Mouse (Mus musculus) liver, adult (tissue): ENCODE measurements around the gene Vps8.
A peak's percentile ranks its signal among the peaks of the same experiment; 100 is the strongest.

Source experiments
- GATA4 ChIP-seq: IDR thresholded peaks from 2 replicates; pipeline ENCODE4 v1.6.1; 2014; ENCODE audit warnings: mild to moderate bottlenecking, low read length; ENCODE audit not compliant: insufficient replicate concordance

The Vps8 gene

DNA sequence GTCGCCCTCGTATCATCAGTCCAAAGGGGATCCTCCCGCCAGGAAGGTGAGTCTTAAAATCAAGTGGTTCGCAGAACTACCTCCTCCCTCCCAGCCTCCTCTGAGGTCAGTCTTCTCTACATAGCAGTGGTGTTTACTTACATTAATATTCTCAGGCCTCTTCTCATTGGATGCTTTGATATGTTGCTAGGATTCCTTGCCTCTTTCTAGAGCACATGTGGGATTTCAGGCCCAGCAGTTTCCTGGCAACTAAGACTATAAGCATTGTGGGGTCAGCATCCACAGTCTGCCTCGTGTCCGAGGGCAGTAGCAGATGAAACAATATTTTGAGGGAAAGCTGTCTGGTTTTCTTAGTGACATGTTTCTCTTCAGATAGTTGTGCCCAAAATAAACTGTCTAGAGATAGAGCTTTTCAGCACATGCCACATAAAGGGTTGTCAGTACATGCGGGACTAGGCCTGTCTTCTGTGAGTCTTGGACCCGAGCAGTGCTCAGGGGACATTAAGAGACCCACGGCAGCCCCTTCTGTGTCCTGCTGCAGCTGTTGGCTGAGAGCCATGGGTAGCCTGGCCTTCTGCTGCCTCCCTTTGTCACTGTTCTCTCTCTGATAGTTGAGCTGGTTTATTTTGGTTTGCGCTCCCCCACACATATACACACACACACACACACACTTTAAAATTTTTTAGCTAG, 185.4 kb downstream of the Vps8 start:
- TF ChIP-seq GATA4 = no peak

DNA sequence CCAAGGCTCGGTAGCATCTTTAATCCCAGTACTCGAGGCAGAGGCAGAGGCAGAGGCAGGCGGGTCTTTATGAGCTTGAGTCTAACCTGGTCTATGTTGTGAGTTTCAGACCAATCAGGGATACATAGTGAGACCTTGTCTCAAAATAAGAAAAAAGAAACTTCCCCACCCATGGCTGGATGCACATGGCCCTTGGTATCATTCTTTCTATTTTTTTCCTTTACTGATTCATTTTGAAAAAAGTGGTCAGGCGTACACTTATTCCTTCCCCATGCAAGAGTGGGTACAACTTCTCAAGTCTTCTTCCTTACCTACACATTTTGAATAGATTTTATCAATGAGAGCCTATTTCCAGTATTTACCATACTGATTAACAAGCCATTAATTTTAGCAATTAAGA, 187.6 kb downstream of the Vps8 start:
- TF ChIP-seq GATA4 = no peak

DNA sequence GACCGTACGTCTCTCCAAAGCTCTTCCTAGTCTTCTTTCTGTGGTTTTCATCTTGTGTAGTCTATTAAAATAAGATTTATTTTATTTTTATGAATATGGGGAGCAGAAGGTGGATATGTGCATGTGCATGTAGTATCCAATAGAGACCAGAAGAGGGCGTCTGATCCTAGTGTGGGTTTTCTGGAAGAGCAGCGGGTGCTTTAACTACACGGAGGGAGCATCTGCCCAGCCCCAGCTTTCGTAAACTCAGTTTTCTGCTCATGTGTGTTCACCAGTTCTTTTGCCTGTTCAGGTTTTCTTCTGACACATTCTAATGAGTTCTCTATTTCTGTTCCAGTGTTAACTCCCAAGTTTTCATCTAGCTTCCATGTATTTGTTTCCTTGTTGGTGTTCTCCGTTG, 192.9 kb downstream of the Vps8 start:
- no peak for TF ChIP-seq GATA4

DNA sequence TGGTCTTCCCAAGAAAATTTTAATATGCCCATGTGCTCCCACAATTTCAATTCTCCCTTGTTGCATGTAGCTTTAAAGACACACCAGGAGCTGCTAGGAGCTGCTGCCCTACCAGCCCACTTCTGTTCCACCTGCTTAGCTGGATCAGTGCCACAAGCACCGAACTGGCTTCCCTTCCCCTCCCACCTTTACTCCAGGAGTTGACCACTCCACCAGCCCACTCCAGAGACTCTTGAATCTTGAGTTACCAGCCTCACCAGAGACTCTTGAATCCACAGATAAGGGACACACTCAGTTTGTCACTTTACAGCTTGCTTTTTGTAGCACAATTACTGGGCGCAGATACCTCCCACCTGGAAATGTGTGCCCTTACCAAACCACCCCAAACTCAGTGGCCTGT, 197.7 kb downstream of the Vps8 start:
- TF ChIP-seq GATA4 = no peak

DNA sequence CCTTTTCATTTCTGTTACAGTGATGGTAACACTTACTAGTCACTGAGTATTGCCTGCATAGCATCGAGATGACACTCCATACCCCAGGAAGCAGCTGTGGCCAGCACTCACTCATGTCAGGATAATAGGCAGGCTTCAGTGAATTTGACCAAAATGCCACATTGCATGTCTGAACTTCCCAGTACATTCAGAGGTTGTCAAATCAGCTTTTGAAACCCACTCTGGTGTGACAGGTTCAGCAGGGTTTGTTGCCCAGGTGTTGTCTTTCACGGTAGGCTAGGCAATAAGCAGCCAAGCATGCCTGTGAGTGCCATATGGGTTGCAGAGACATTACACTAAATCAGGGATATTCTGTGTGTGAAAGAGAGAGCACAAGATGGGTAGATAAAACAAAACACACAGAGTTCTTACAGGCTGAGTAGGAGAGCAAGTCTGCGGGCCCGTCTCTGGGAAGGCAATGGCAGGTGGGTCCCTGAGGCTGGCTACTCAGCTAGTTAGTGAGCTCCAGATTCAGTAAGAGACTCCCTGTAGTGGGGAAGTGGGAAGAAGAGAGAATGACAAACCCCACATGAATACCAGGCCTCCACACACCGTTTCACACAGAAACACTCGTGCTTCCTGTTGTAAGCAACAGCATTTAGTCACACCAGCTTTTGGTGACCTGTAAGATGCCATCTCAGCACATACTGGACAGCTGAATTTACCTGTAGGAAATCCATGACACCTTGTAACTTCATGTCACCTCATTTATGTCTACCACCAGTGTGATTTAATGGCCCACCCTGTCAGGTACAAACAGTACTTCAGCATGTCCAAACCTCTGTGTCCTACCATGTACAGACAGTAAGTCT, 203.1 kb downstream of the Vps8 start:
- TF ChIP-seq GATA4 = no peak

DNA sequence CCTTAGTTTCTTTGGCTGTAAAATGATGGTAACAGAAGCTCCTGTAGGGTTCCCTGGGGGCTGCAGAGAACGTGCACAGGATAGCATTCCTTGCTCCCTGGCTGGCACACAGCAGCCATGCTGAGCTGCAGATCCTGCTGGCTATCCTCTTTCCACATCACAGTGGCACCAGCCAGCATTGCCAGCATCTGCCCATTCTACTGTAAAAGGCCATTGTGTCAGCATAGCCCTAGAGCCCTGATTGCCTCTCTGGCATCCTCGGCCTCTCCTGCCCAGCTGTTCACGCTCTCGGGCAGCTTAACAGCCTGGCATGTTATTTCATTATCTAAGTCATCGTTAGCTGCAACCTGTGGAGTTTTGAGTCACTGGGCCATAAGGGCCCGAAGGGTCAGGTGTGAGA, 204.3 kb downstream of the Vps8 start:
- TF ChIP-seq GATA4 = no peak

DNA sequence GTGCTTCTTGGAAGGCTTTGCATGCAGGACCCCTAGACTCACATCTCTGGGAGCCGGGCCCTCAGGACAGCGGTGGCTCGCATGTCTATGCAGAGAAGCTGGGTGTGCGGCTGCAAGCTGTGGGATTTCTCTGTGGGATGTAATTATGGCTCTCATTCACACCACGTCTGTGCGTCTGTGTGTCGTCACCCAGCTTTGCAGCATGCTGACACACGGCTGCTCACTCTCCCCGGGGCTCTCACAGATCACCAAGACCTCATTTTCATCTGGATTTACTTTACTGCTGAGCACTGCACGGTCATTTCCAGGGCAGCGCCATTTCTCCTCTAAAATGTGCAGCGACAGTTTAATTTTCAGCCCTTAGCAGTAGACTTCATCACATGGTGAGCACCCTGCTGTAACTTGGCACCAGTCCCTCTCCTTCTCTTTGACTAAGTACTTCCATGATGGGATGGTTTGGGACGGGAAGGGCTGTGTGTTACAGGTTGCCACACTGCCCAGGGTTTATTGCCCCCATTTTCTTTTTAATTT, 205.2 kb downstream of the Vps8 start:
- TF ChIP-seq GATA4 = no peak

DNA sequence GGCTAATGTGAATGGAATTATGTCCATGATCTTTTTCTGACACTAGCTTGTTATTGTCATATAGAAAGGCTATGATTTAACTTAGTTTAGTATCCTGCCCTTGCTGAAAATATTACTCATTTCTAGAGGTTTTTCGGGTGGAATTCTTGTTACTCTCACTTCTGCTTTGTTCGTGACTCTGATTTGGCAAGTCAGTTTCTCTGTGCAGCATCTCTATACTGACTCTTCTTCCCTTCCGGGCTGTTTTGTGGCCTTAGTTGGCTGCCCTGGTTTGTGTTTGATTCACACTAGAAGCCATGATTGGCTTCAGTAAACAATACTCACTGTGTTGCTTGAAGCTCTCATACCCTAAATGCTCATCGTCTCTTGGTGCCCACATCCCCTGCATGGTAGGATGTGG, 207.7 kb downstream of the Vps8 start:
- no peak for TF ChIP-seq GATA4

DNA sequence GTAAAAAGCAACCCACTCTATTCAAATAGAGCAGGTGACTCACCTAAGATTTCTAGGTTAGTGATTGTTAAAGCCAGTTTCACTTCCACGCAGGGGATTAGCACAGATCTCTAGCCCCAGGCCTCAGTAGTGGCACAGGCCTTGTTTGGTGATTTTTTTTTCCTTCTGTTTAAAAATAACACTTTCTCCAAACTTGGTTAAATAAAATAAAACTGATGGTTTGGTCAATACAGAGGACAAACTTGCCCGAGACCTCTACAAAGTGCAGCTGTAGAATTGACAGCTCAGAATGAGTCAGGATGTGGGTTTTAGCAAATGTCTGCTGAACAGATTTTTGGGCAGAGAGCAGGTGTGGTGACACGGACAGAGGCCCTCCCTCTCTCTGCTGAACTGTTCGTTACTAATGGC, 208.9 kb downstream of the Vps8 start:
- no peak for TF ChIP-seq GATA4

DNA sequence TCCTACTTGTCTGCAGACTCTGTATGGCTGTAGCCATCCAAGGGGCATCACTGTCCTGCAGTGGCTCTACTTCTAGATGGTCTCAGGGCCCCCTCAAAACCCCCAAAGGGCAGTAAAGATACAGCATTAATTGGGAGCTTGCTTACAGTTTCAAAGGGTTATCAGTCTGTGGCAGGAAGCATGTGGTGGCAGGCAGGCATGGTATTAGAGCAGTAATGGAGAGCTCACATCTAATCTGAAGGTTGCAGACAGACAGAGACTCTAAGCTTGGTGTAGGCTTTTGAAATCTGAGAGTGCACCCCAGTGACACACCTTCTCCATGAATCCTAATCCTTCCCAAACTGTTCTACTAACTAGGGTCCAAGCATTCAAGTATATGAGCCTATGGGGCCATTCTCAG, 211.5 kb downstream of the Vps8 start:
- TF ChIP-seq GATA4 = no peak

DNA sequence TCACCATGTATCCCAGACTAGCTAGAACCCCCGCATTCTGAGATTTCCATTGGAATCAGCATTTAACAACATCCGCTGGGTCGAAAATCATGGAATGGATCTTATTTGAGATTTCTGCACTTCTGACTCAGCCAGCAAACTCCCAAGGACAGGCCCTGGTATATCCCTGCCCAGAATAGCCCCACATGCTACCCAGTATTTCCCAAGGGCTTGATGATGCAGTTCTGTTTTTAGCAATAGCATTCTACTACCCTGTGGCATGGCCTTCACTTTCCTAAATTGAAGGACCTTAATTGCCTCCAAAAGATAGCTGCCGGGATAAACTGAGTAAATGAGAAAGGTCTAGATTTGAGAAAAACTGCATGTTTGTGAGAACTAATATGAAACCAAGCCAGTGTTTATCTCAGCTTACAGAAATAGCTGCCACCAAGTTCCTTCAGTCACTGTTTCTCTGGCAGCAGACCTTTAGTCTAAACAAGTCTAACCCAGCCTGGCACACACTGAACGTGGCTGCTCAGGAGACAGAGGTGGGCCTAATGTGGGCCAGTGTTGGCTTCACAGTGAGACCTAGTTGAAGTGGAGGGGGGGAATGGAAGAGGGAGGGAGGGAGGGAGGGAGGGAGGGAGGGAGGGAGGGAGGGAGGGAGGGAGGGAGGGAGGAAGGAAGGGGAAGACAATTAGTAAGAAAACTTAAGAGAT, 213.4 kb downstream of the Vps8 start:
- no peak for TF ChIP-seq GATA4

DNA sequence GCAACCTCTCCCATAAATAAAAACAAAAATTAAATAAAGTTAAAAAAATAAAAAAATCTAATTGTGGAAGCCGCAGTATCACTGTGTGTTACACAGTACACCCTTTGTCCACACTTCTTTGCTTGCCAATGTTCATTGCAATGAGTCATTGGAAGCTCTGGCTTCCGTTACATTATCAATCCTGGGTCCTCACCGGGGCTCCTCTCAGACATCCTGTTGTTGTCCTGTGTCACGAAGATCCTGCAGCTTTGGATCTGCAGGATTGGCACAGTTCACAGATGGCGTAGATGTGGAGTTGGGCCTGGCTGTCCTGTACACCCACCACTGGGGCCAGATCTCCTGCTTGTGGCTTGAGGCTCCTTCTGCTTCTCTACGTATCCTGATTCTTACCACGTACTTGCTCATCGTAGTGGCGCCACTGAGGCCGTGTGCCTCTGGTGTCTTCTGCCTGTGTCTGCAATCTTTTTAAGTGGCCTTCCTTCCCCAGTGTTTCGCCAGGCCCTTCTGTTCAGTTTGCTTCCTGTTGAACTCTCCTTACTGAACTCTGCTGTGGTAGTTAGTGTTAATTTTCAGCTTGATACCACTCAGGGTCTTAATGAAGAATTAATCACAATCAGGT, 214.4 kb downstream of the Vps8 start:
- peak; percentile 71; the same call in 1 of the 2 replicates for TF ChIP-seq GATA4

DNA sequence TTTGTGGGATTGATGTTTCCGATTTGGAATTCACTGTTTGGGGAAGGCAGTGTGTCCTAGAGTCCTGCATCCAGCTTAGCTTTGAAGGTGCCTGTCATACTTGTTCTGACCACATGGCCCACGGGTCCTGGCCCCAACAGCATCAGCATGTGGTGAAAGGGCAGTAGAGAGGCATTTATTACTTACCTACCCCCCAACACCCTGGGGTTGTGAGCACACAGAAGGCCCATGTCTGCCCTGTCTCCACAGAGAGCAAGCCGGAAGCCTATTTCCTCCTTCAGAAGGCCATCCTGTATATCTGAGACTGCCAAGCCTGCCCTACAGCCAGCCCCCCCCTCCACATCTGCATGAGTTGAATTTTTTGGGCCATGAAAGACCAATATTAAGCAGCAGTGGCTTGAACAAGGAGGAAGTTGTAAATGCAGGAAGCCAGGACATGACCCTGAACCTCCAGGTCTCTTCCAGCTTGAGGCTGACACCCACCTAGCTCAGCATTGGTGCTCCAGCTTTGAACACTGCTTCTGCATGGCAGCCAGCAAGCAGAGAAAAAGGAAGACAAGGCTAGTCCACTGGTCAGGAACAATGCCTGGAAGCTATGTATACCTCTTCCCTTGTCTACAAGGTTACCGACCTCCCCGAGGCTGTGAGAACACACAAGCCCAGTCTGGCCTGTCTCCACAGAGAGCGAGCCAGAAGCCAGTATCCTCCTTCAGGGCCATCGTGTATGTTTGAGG, 218.0 kb downstream of the Vps8 start:
- TF ChIP-seq GATA4 = no peak; the same call in 1 of the 2 replicates

DNA sequence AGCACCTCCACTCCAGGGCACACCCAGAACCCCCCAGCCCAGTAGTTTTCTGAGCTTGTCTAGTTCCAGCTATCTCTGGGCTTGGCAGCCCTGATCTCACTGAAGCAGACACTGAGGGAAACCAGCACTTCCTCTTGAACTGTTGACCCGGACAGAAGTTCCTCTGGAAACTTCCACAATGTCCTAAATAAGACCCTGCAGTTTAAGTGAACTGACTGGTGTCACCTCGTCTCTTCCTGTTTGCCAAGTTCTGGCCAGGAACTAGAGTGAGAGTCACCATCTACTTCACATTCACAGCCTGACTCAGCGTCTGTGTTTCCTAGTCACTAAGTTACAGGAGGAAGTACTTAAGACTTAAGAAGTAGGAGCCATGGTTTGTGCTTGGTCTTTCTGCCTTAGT, 219.0 kb downstream of the Vps8 start:
- TF ChIP-seq GATA4 = peak; percentile 69; the same call in 1 of the 2 replicates

DNA sequence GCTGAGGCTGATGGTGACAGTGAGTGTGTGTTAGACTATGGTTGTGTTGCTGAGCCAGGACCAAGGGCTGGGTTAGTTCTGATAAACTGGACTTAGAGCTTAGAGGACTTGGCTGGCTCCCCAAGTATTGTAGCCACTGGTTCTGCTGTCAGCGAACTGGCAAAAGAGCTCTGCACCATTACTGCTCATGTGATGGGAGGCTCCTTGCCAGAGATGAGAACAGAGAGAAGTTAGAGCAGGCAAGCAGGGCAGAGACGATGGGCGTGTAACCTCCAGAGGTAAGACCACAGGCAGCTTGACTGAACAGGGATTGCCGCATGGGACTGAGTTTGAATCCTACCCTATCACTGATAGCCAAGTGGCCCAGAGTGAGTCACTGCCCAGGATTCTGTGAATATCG, 220.0 kb downstream of the Vps8 start:
- TF ChIP-seq GATA4 = no peak

DNA sequence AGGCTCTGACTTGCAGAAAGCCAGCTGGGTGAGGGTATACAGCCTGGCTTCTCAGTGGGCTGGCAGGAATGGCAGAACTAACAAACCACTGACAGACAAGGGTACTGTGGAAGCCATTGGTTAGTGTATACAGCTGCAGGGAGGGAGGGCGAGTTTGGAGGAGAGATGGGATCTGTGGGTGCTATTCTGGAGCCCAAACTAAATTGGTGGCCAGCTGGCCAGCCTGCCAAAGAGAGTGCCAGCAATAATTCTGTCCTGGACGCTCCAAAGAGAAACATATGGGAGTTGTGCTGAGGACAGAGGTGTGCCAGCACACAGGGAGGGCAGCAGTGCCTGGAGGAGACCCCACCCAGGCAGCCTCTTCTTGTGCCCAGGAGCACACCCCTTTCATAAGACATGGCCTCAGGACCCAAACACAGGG, 220.7 kb downstream of the Vps8 start:
- no peak for TF ChIP-seq GATA4
